Mouse (Mus musculus): ENCODE results near the gene Rhox3c.
"Not testable (repeated sequence)": the region's sequence is repeated elsewhere in the genome, so short reads cannot be mapped to it uniquely, and the experiment has no call there.

- not testable (repeated sequence) for TF ChIP-seq CTCF (conservative IDR thresholded peaks at IDR 0.05; ENCODE audit: low read length); NANOG (IDR thresholded peaks at IDR 0.05; ENCODE audit: borderline replicate concordance, low read length)
Observed at GRCm38 (mm10) chrX:37514059-37514458, 55.7 kb downstream of the Rhox3c start, which contains the start of gene Rhox4d.

All from E14TG2a.4 (cell line).